Mouse (Mus musculus): Measurements from ENCODE around the gene Pde8a. TPM values are rescaled to one million over a fixed set of nuclear protein-coding genes. Genes with fewer than 3 reads are reported as not detected.
A peak's percentile ranks its signal among the peaks of the same experiment; 100 is the strongest.

The Pde8a gene
- polyA plus RNA-seq, 1 experiment from 2014 or later, result 3.5 TPM

DNA sequence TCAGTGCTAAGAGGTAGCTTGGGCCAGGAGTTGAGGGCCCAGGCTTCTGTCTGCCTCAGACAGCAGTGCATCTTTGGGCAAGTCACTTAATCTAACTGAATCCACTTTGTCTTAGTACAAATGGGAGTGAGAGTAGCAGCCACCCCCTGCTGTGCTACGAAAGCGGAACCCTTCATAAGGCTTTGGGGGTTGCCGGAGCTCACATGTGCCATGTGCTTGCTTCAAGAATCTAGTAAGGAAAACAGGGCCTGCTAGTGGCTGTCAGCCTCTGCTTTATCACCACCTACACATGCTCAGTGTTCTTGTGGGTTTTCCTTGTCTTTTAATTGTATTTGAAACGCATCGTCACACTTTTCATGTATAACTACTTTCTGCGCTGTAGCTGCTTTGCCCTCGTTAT lies 87.9 kb downstream of the Pde8a start:
- 45% methylated on average over 7 of the region's 7 CpGs for WGBS

DNA sequence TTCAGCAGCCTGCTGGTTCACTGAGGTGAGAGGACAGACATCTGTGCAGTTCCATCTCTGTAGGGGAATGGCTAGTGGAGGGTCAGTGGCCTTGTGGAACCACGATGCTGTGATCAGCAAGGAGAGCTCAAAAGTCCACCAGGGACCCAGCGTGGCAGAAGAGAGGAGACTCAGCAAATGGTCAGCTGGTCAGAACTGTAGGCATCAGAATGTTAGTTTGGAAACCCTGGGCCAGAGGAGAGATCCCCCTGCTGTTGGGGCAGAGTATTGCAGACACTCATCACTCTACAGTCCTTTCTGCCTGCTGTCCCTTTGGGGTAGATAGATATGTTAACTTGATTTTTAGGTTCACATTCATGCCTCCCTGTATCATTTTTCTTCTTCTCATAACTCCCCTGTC lies 90.3 kb downstream of the Pde8a start:
- ATAC-seq (ENCODE audit: insufficient number of reproducible peaks, low FRiP score, low TSS enrichment, low read depth) (no peak), DNase-seq (ENCODE audit: low spot score) (no peak)
- Histone ChIP-seq H3K27me3 (ENCODE audit: control insufficient read depth, insufficient read depth, low read length) (no peaks in the 10 kb centered on the region), H3K9ac (ENCODE audit: low read length) (no peak overlapping the region), H3K27ac (replicated peaks; ENCODE audit: low read depth, low read length) (no peak overlapping the region), H3K36me3 (ENCODE audit: control insufficient read depth, insufficient read depth, low read length) (no peaks in the 10 kb centered on the region), H3K4me1 (ENCODE audit: control insufficient read depth, insufficient read depth, low read length) (0 out of 2 replicates have a peak, but pooled peaks cover 6% of the 10 kb centered on the region), H3K4me2 (ENCODE audit: low read depth, severe bottlenecking) (no peak overlapping the region), H3K4me3 (ENCODE audit: low read depth, low read length) (no peak overlapping the region), H3K9me3 (ENCODE audit: control insufficient read depth, low read length) (no peaks in the 10 kb centered on the region)
- 100% methylated on average over 2 of the region's 2 CpGs for WGBS

More for the DNA sequence above, 87.9 kb downstream of the Pde8a start:
- no peak for ATAC-seq (ENCODE audit: insufficient number of reproducible peaks, low FRiP score, low TSS enrichment, low read depth)
- peak; percentile 33 for DNase-seq (ENCODE audit: low spot score)
- Histone ChIP-seq H3K9me3 (ENCODE audit: control insufficient read depth, low read length) (0 out of 2 replicates have a peak, but pooled peaks cover 2% of the 10 kb centered on the region), H3K4me3 (ENCODE audit: low read depth, low read length) (no peak overlapping the region), H3K27ac (replicated peaks; ENCODE audit: low read depth, low read length) (no peak overlapping the region), H3K4me2 (ENCODE audit: low read depth, severe bottlenecking) (no peak overlapping the region), H3K27me3 (ENCODE audit: control insufficient read depth, insufficient read depth, low read length) (no peaks in the 10 kb centered on the region), H3K9ac (ENCODE audit: low read length) (no peak overlapping the region), H3K36me3 (ENCODE audit: control insufficient read depth, insufficient read depth, low read length) (no peaks in the 10 kb centered on the region), H3K4me1 (ENCODE audit: control insufficient read depth, insufficient read depth, low read length) (0 out of 2 replicates have a peak, but pooled peaks cover 8% of the 10 kb centered on the region)

DNA sequence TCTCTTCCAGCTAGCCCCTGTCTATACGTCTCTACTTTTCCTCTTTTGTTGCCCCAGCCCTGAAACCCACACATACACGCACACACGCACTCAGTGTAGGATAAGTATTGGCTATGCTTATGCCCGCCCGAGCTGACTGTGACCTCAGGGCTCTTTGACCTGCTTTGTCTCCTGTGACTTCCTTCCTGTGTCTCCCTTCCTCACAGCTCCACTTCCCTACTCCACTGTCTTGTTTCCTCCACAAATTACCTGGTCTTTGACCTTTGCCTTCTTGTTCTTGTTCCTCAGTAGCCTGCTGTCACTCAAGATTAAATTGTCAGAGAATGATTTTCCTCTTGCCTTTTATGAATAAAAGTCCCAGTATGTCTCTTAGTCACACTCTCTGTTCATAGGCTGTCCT lies 90.7 kb downstream of the Pde8a start:
- Histone ChIP-seq H3K27ac (replicated peaks; ENCODE audit: low read depth, low read length) (no peak overlapping the region), H3K9me3 (ENCODE audit: control insufficient read depth, low read length) (no peaks in the 10 kb centered on the region), H3K4me1 (ENCODE audit: control insufficient read depth, insufficient read depth, low read length) (0 out of 2 replicates have a peak, but pooled peaks cover 6% of the 10 kb centered on the region), H3K9ac (ENCODE audit: low read length) (no peak overlapping the region), H3K36me3 (ENCODE audit: control insufficient read depth, insufficient read depth, low read length) (no peaks in the 10 kb centered on the region), H3K27me3 (ENCODE audit: control insufficient read depth, insufficient read depth, low read length) (no peaks in the 10 kb centered on the region), H3K4me3 (ENCODE audit: low read depth, low read length) (no peak overlapping the region), H3K4me2 (ENCODE audit: low read depth, severe bottlenecking) (no peak overlapping the region)
- whole genome bisulfite sequencing, result 82% methylated on average over 5 of the region's 5 CpGs
- DNase-seq (ENCODE audit: low spot score), result no peak
- ATAC-seq (ENCODE audit: insufficient number of reproducible peaks, low FRiP score, low TSS enrichment, low read depth), result no peak

DNA sequence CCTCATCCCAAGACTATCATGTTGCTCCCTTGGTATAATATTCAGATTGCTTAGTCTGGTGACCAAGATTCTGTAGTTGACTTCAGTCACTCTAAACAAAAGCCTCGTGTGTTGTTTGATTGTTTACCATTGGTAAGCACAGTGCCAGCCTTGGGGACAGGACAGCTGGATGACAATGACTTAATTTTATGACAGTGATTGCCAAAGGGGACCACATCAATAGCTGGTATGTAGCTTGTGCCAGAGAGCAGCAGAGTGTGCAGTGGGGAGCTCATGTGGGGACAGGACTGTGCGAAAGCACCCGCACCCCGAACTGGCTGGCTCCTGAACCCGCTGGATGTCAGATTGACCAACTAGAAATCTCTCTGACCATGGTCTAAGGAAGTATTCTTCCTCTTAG lies 91.3 kb downstream of the Pde8a start:
- WGBS, result 91% methylated on average over 5 of the region's 5 CpGs
- no peak overlapping the region for H3K9ac ChIP-seq (ENCODE audit: low read length)
- ATAC-seq (ENCODE audit: insufficient number of reproducible peaks, low FRiP score, low TSS enrichment, low read depth), result no peak

DNA sequence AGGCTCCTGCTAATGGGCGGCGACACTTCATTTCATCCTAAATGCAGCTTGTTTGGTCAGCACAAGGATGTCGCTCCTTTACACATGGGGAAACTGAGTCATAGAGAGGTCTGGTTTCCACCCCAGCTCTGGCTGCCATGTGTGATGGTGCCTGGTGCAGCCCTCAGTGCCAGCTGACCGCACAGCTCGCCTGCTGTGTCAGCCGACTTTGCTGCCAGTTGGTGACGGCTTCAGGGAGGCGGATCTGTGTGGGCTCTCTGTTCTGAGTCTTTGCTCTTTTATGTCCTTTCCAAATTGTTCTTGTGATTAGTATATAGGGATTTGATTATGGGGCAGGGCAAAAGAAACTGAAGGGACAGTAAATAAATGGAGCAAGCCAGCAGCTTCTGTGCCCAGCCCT lies 94.3 kb downstream of the Pde8a start:
- no peak overlapping the region for H3K27ac ChIP-seq (replicated peaks; ENCODE audit: low read depth, low read length)
- WGBS, result 78% methylated on average over 8 of the region's 8 CpGs
- no peaks in the 10 kb centered on the region for H3K4me1 ChIP-seq (ENCODE audit: control insufficient read depth, insufficient read depth, low read length)
- no peaks in the 10 kb centered on the region for H3K9me3 ChIP-seq (ENCODE audit: control insufficient read depth, low read length)
- no peaks in the 10 kb centered on the region for H3K36me3 ChIP-seq (ENCODE audit: control insufficient read depth, insufficient read depth, low read length)
- H3K9ac ChIP-seq (ENCODE audit: low read length), result no peak overlapping the region
- no peak for DNase-seq (ENCODE audit: low spot score)
- no peak overlapping the region for H3K4me3 ChIP-seq (ENCODE audit: low read depth, low read length)
- H3K27me3 ChIP-seq (ENCODE audit: control insufficient read depth, insufficient read depth, low read length), result no peaks in the 10 kb centered on the region
- no peak for ATAC-seq (ENCODE audit: insufficient number of reproducible peaks, low FRiP score, low TSS enrichment, low read depth)
- H3K4me2 ChIP-seq (ENCODE audit: low read depth, severe bottlenecking), result no peak overlapping the region

More for the DNA sequence above, 91.3 kb downstream of the Pde8a start:
- 0 out of 2 replicates have a peak, but pooled peaks cover 6% of the 10 kb centered on the region for H3K4me1 ChIP-seq (ENCODE audit: control insufficient read depth, insufficient read depth, low read length)
- H3K36me3 ChIP-seq (ENCODE audit: control insufficient read depth, insufficient read depth, low read length), result no peaks in the 10 kb centered on the region
- no peak for DNase-seq (ENCODE audit: low spot score)
- H3K9me3 ChIP-seq (ENCODE audit: control insufficient read depth, low read length), result no peaks in the 10 kb centered on the region
- no peaks in the 10 kb centered on the region for H3K27me3 ChIP-seq (ENCODE audit: control insufficient read depth, insufficient read depth, low read length)
- no peak overlapping the region for H3K27ac ChIP-seq (replicated peaks; ENCODE audit: low read depth, low read length)
- no peak overlapping the region for H3K4me3 ChIP-seq (ENCODE audit: low read depth, low read length)
- H3K4me2 ChIP-seq (ENCODE audit: low read depth, severe bottlenecking), result no peak overlapping the region

DNA sequence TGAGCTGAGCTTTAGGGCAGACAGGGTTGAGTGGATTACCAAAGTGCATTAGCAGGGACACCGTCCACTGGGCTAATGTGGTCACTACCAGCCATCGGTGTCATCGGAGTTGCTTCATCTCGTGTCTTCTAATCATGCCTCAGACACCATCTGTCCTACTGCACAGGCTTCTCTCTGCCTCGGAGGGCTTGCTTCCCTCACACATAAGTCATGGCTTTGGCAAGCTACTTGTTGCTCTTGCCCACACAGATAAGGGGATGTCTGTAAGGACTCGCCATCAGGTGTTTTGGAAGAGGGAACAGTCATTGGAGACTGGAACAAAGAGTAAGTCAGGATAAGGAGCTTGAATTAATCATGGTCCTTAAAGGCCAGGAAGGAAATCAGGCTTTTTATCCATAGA lies 95.9 kb downstream of the Pde8a start:
- H3K4me3 ChIP-seq (ENCODE audit: low read depth, low read length), result no peak overlapping the region
- no peaks in the 10 kb centered on the region for H3K27me3 ChIP-seq (ENCODE audit: control insufficient read depth, insufficient read depth, low read length)
- no peak overlapping the region for H3K27ac ChIP-seq (replicated peaks; ENCODE audit: low read depth, low read length)
- DNase-seq (ENCODE audit: low spot score), result no peak
- no peaks in the 10 kb centered on the region for H3K36me3 ChIP-seq (ENCODE audit: control insufficient read depth, insufficient read depth, low read length)
- no peak for ATAC-seq (ENCODE audit: insufficient number of reproducible peaks, low FRiP score, low TSS enrichment, low read depth)
- WGBS, result 94% methylated on average over 6 of the region's 6 CpGs
- no peaks in the 10 kb centered on the region for H3K4me1 ChIP-seq (ENCODE audit: control insufficient read depth, insufficient read depth, low read length)
- H3K4me2 ChIP-seq (ENCODE audit: low read depth, severe bottlenecking), result no peak overlapping the region
- no peaks in the 10 kb centered on the region for H3K9me3 ChIP-seq (ENCODE audit: control insufficient read depth, low read length)
- no peak overlapping the region for H3K9ac ChIP-seq (ENCODE audit: low read length)

DNA sequence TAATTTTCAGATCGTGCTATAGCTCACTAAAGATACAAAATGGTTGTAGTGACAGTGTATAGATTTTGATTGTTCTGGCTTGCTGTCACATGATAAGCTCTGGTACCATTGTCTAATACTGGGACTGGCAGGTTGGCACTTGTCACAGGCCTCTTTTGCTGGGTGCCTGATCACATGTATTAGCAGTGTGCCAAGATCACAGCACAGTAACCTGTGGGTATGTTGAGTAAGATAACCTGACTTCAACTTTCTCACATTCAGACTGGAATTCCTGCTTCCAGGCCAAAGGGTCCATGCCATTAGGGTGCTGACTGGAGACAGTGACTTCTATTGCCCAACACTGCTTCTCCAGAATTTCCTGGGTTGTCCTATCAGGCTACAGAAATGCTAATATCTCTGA lies 97.7 kb downstream of the Pde8a start:
- Histone ChIP-seq H3K4me3 (ENCODE audit: low read depth, low read length) (no peak overlapping the region), H3K9ac (ENCODE audit: low read length) (no peak overlapping the region), H3K27ac (replicated peaks; ENCODE audit: low read depth, low read length) (no peak overlapping the region), H3K36me3 (ENCODE audit: control insufficient read depth, insufficient read depth, low read length) (no peaks in the 10 kb centered on the region), H3K9me3 (ENCODE audit: control insufficient read depth, low read length) (no peaks in the 10 kb centered on the region), H3K4me2 (ENCODE audit: low read depth, severe bottlenecking) (no peak overlapping the region), H3K27me3 (ENCODE audit: control insufficient read depth, insufficient read depth, low read length) (no peaks in the 10 kb centered on the region), H3K4me1 (ENCODE audit: control insufficient read depth, insufficient read depth, low read length) (no peaks in the 10 kb centered on the region)
- ATAC-seq (ENCODE audit: insufficient number of reproducible peaks, low FRiP score, low TSS enrichment, low read depth) (no peak), DNase-seq (ENCODE audit: low spot score) (no peak)
- 96% methylated on average over 1 of the region's 1 CpGs for WGBS

DNA sequence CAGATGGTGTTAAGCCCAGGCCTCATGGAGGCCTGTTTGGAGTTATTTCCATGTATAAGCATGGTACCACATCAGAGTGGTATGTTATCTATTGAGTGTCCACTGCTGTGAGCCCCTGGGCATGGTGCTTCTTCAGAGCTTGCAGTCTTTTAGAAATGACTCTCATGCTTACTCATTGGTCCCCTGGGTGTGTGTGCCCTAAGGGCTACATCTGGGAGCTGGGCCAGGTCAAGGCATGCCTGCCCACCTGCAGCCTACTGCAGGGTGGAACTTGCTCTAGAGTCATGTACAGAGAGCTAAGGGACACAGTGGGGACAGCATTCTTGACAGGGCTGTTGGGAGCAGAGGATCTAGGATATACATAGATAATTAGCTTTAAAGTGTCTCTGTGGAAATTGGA lies 98.2 kb downstream of the Pde8a start:
- Histone ChIP-seq H3K9me3 (ENCODE audit: control insufficient read depth, low read length) (no peaks in the 10 kb centered on the region), H3K4me1 (ENCODE audit: control insufficient read depth, insufficient read depth, low read length) (no peaks in the 10 kb centered on the region), H3K4me2 (ENCODE audit: low read depth, severe bottlenecking) (no peak overlapping the region), H3K27me3 (ENCODE audit: control insufficient read depth, insufficient read depth, low read length) (no peaks in the 10 kb centered on the region), H3K4me3 (ENCODE audit: low read depth, low read length) (no peak overlapping the region), H3K9ac (ENCODE audit: low read length) (no peak overlapping the region), H3K36me3 (ENCODE audit: control insufficient read depth, insufficient read depth, low read length) (no peaks in the 10 kb centered on the region), H3K27ac (replicated peaks; ENCODE audit: low read depth, low read length) (no peak overlapping the region)
- no peak for DNase-seq (ENCODE audit: low spot score)
- ATAC-seq (ENCODE audit: insufficient number of reproducible peaks, low FRiP score, low TSS enrichment, low read depth), result no peak

DNA sequence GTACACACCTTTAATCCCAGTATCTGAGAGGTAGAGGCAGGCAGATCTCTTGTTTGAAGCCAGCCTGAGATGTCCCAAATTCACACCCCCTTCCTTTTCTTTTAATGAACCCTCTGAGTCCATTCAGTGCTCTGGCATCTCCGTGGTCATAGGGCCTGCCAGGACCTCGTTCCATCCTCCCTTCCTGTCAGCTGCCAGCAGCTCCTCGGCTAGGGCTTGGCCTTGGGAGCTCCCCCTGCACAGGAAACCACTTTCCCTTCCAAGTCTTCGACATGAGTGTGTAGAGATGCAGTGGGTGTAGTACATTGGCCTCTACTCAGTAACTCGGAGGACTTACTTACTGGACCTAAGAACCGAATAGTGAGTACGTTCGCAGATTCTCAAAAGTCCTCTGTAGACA lies 102.2 kb downstream of the Pde8a start:
- DNase-seq (ENCODE audit: low spot score) (no peak), ATAC-seq (ENCODE audit: insufficient number of reproducible peaks, low FRiP score, low TSS enrichment, low read depth) (no peak)
- H3K4me3 ChIP-seq (ENCODE audit: low read depth, low read length), result no peak overlapping the region
- no peaks in the 10 kb centered on the region for H3K27me3 ChIP-seq (ENCODE audit: control insufficient read depth, insufficient read depth, low read length)
- 74% methylated on average over 8 of the region's 8 CpGs for WGBS
- H3K4me2 ChIP-seq (ENCODE audit: low read depth, severe bottlenecking), result no peak overlapping the region
- H3K27ac ChIP-seq (replicated peaks; ENCODE audit: low read depth, low read length), result no peak overlapping the region
- no peaks in the 10 kb centered on the region for H3K9me3 ChIP-seq (ENCODE audit: control insufficient read depth, low read length)
- no peaks in the 10 kb centered on the region for H3K36me3 ChIP-seq (ENCODE audit: control insufficient read depth, insufficient read depth, low read length)
- no peaks in the 10 kb centered on the region for H3K4me1 ChIP-seq (ENCODE audit: control insufficient read depth, insufficient read depth, low read length)
- H3K9ac ChIP-seq (ENCODE audit: low read length), result no peak overlapping the region
